Mouse (Mus musculus): ENCODE data around the gene Sytl2.

Sytl2 gene

DNA sequence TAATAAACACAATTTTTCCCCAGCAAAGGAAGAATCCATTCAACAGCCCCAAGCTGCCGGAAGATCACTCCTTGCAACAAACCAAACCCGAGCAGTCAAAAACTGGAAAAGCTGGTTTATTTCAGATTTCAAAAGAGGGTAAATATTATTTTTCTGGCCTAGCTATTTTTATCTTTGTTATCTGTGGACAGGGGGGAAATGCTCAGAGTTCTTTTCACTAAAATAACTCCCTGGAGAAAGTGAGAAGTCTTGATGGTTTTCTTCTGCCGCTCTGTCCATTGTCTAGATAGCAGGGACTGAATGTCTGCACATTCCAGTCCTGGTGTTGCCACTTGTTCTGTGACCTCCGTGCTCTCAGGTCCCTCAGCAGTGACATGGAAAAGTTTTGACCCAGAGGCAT lies 70.8 kb downstream of the Sytl2 start:
- peak; percentile 36 for DNase-seq

DNA sequence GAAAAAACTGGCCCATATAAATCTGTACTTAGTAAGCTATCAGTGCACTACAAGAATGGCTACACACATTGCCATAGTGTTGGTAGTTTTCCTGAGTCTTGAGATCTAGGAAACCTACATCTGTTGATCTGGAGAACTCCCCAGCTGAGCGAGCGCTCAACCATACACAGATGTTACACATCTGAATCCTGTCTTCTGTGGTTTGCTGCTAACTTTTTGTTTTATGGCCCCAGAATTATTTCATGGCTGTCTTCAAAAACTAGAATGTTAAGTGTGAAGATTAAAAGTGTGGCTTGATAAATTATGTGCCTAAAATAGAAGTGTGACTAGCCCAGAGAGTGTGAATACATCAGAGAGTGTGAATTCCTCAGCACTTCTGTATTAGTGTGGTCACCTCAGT lies 82.4 kb downstream of the Sytl2 start:
- no peak for DNase-seq

DNA sequence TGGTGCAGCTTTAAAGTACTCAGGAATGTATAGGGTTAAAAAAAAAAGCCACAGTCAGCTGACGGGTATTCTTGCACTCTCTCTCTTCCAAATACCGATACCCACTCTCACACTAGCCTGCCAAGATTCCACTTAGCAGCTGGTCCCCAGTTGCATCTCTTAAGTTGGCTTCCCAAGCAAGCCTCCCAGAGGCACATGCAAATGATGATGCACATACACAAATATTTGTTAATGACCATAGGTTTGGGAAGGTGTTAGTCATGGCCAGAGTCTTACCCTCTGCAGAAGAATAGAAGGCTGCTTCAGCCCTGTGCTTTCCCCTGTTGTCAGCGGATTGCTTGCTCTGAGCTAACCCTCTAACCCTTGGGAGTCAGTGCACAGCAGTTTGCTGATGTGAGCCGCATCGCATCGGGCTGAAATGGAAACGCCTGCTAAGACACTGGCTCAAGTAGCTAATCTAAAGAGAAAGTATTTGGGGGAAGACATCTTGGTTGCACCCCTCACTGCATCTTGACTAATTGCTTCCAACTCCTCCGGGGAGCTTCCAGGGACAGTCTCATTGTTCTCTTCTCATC lies 84.9 kb downstream of the Sytl2 start:
- peak; percentile 45 for DNase-seq

DNA sequence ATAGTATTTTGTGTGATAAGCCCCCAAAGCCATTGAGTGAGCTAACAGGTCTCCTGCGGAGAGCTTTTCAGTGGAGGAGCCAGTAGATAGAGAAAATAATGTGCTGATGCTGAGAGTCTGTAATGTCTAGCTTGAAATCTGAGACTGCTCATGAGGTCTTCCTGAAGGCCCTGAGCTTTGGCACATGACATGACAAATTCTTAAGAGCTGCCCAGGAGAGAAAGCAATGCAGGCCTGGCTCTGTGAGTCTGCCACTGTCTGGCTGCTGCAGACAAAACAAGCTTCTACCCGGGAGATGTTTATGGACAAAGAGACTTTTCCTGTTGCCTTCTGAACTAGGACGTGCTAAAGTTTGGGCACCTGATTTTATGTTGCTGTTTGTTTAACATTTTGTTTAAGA lies 87.7 kb downstream of the Sytl2 start:
- no peak for DNase-seq

DNA sequence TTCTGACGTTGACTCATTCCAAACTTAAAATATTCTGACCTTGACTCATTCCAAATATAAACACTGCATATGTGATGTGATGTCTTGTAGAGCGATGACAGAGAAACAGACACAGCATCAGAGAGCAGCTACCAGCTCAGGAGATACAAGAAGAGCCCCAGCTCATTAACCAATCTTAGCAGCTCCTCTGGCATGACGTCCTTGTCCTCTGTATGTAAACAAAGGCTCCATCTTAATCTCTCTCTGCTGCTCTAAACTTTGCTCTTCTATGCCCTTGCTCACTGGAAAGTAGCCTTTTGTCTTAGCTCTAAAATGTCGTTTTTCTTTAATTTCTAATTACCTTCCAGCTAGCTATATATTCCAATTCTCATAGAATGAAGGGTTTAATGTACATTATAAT lies 93.0 kb downstream of the Sytl2 start:
- DNase-seq: no peak

DNA sequence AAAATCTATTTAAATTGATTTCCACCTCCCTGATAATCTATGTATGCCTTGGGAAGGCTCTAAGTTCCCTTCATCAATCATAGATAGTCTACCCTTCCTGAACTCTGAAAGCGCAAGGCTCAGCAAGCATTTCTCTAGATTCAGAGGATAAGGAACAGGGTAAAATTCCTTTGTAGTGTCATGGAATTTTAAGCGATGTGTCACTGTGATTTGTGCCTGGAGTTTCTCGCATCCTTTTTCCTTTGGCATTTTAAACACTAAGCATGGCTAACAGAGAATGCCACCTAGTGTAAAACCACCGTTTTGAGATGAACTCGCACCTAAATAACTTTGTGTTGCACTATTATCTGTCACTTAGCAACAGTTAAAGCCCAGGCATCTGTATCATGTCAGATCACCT lies 93.9 kb downstream of the Sytl2 start:
- no peak for DNase-seq

DNA sequence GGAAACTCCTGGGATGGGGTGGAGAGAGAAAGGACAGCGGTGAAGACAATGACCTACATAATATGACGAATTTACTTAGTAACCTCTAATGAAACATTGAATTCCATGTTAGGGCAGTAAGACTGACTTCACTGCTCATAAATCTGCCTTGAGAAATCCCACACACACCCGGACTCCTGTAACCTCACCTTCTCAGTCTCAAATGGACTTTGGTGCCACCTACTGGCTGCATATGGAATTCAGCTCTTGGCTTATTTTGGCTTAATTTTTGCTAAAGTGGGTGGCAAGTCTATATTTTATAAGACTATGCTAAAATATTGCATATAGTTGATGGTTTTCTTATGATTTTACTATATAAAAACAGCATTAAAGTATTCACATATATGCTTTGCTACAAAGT lies 107.9 kb downstream of the Sytl2 start:
- peak; percentile 80 for DNase-seq

DNA sequence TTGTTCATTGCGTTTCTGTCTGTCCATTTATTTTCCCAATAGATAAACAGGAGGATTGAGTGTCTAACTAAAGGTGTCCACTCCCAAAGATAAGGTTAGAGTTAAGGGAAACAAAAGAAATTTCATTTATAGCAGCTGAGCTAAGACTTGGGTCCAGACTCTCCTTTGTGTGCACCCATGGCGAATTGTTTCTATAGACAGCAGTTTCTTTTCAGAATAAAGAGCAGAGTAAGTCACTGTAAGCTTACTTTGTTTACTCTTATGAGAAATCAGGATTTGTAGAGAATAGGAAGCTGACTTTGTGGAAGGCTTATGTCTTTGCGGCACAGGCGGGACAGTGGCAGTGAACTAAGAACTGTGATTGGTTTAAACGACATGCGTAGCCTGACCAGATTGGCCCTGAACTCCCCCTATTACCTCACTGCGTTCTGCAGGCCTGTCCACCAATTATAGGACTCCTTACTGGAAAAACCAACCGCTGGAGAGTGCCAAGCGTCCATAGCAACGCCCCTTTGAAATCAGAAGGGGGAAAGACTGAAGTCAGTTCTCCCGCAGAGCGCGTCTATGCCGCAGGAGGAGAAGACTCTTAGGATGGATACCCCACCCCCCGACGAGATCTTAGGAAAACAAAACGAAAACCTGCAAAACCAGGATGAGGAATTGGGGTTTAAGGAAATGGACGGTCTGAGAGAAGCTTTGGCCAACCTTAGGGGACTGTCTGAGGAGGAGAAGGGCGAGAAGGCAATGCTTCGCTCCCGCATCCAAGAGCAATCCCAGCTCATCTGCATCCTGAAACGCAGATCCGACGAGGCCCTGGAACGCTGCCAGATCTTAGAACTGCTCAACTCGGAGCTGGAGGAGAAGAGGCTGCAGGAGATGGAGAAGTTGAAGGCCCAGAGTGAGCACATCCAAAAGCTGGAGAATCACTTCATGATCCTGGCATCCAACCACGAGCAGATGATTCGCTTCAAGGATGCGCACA lies 124.3 kb downstream of the Sytl2 start, which contains the start of gene Ccdc89:
Ccdc89 (plus strand) TSS at position 558 of the 982 bp plus-strand sequence.
- DNase-seq: peak; percentile 92

DNA sequence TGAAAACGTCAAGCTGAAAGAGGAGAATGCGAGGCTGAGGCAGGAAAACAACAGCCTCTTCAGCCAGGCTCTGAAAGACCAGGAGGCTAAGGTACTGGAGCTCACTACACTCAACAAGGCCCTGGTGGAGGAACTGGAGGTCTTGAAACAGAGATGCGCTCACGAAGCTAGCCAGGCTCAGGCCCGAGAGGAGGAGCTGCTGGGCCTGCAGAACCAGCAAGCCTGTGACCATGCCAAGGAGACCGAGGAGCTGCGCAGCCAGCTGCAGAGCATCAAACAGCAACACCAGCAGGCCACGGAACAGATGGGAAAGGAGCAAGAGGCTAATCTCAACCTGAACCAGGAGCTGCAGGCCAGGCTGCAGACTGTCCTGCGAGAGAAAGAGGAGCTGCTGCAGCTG lies 125.0 kb downstream of the Sytl2 start:
- peak; percentile 21 for DNase-seq

DNA sequence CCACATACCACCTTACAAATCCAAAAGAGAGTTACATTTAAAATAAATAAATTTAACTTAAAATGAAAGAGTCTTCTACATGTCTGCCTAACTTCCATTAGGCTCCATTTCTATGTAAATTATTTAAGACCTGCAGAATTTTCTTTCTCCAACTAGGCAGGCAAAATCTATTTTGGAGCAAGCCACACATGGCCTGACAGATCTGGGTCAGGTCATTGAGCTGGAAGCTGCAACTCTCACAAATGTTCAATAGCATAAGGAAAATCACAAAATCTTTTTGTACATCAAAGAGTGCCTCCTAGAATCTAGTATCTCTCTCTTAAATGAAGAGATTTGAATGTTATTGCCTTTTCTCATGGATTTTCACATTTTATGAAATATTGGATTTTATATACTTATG lies 130.2 kb downstream of the Sytl2 start:
- no peak for DNase-seq

DNA sequence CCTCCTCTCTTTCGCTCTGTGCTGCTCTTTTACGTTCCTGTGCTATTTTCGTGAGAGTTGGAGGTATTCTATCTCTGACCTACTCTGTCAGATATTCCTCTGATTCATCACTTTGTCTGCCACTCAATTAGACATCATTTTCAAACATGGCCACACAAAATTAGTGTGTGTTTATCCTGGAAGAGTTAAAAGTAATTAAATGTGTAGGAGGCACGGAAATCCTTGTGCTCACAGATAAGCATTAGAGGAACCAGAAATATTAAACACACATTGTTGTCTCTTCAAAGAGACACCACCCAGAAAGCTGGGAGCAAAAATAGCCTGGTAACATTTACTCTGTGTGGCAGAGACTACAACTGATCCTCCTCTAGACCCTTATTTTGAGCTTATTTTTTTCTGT lies 138.0 kb downstream of the Sytl2 start:
- no peak for DNase-seq

DNA sequence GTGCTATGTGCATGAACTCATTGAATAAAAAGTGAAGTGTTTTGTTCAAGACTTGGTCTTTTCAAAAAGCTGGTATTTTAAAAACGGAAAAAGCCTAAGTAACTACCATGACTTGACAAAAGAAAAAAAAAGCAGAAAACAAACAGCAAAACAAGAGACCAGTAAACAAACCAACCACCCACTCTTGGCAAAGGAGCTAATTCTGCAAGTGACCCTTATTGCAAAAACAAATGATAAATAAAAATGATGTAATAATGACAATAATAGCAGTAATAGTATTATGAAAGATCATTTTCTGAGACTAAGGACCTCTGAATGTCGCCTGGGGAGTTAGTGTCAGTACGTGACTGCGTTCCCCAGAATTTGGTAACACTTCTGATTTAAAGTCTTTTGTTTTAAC lies 140.0 kb downstream of the Sytl2 start:
- no peak for DNase-seq

DNA sequence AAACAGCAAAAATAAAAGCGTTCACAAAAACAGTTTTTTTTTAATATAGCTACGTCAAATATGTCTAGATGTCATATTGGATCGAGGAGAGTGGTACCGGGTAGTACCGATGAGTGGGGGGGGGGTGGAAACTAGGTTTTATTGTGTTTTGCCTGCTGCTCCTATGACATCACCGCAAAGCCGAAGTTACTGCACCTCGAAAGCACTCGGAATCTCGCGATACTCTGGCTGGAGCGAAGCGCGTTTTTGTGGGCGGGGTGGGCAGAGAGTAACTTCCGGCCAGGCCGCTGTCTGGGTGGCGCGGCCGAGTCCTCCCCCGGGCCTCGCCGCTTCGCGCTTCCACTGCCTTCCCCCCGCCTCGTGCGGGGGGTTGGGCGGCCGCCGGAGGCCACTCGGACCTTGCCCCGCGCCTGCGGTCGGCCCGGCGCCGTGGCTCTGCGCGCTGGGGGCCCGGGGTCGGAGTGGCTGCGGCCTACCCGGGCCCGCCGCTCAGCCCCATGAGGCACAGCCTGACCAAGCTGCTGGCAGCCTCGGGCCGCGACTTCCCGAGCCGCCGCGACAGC lies 140.5 kb downstream of the Sytl2 start, which contains the start of gene Crebzf:
Crebzf (plus strand) TSS at position 212 of the 563 bp plus-strand sequence.
- peak; percentile 99 for DNase-seq

DNA sequence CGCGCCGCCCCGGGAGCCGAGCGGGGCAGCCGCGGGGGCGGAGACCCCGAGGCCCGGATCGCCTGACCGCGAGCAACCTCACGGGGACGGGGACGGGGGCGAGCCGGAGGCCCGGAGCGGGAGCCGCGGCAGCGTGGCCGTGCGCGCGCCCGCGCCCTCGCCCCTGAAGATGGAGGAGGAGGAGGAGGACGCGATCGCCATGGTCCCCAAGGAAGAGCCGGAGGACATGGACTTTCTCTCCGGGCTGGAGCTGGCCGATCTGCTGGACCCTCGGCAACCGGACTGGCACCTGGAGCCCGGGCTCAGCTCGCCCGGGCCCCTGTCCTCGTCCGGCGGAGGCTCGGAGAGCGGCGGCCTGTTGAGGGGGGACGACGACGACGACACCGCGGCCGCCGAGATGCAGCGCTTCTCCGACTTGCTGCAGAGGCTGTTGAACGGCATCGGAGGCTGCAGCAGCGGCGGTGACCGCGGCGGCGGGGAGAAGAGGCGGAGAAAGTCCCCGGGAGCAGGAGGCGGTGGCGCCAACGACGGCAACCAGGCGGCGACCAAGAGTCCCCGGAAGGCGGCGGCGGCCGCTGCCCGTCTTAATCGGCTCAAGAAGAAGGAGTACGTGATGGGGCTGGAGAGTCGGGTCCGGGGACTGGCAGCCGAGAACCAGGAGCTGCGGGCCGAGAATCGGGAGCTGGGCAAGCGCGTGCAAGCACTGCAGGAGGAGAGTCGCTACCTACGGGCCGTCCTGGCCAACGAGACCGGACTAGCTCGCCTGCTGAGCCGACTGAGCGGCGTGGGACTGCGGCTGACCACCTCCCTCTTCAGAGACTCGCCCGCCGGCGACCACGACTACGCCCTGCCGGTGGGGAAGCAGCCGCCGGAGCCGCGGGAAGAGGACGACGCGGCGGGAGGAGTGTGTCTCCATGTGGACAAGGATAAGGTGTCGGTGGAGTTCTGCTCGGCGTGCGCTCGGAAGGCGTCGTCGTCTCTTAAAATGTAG lies 141.3 kb downstream of the Sytl2 start:
- peak; percentile 79 for DNase-seq

DNA sequence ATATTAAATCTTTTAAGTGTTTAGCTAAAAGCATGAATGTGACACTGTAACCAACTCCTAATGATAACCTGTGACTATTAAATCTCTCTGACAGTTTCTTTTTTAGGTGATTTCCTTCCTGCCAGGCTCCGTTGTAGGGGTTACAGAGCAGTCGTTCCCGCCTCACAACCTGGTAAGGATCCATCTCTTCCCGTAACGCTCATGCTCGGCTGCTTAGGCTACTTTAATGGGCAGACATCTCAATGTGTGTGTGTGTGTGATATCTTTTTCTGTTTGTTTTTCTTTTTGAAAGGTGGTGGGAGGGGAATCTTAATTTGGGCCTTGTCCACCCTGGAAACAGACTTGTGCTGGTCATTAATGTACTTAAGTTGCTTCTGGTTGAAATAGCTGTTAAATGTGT lies 142.2 kb downstream of the Sytl2 start:
- no peak for DNase-seq

DNA sequence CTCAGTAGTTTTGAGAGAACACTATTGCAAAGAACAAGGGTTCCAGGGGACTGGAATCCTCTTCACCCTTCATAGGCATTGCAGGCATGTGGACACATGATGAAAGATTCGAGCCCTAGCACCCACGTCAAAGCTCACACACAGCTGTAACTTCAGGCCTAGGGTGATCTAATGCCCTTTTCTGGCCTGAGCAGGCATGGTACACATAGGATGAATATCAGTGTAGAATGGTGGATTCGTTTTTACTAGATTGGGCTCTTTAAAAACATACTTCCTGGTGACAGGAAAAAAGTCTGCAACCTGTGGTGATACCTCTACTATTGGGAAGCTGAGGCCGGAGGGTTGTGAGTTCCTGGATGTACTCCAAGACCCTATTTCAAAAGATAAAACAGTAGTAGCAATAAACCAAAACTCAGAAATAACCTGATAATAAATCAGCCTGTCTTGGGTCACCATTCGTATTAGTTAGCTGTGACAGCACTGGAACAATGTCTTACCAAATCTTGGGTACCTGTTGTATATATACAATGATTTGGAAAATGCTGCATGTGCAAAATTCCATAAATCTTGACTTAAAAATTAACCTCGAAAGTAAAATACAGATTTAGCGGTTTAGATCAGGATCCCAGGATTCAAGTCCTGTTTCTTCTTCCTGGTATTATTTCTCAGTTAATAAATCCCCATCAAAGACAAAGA lies 154.2 kb downstream of the Sytl2 start:
- DNase-seq: no peak

DNA sequence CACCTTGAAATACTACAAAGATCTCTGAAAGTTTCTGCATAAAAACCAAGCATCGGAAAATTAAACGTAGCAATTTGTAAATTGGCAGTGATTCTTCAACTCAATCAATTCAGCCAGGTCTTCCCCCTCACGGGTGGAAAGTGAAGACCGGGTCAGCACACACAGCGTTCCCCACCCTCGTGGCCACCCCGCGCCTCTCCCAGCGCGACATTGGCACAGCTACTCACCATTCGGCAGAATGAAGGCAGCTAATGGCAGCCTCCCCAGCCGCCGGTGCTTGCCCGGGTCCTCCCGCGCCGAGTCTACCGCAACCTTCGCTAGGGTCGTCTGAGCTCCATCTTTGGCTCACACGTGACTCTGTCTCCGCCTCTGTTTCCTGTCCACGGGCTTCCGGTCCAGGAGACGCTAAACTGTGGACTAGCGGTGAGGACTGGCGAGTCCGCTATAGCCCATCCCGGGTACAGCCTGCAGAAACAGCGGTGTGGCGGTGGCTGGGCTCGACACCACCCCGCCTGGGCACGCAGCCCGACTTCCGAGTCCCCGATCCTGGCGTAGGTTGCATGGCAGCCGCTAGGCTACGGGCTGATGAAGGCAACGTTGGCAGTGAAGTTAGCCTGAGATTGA lies 154.9 kb downstream of the Sytl2 start, which contains the start of gene Tmem126a:
Tmem126a (minus strand) TSS at position 385 of the 624 bp plus-strand sequence.
- peak; percentile 92 for DNase-seq

DNA sequence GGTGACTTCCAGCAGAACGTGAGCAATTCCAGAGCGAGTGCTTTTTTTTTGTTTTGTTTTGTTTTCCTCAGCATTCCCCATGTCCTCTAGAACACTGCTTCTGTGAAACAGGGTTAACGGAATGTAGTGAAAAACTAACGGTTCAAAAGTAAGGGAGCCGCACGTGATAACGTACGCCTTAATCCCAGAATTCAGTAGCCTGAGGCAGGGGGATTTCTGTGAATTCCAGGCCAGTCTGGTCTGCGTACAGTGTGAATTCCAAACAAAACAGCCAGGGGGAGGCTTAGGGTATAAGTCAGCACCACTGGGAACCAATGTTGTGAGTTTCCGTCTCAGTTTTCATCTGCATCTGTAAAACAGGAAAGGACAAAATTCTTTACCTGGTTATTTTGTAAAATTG lies 155.5 kb downstream of the Sytl2 start:
- DNase-seq: peak; percentile 32

All from lung, postnatal 10 days (tissue).